Mouse (Mus musculus) urinary bladder, adult 2 months (tissue): ENCODE data around the gene Lrrc25. TPM values are rescaled to one million over a fixed set of nuclear protein-coding genes. Genes with fewer than 3 reads are reported as not detected.
A peak's percentile ranks its signal among the peaks of the same experiment; 100 is the strongest.

Experiments used
- DNase-seq: peaks from one replicate; pipeline ENCODE4 v3.0.0; 2022; ENCODE audit warnings: low spot score
- polyA plus RNA-seq: library from polyadenylated mRNA; depleted of rRNA; stranded (reverse); fragments of >200 nt; gene quantifications from 2 replicates; pipeline ENCODE4 v1.2.3, GENCODE M21; 2012

Gene Lrrc25
- polyA plus RNA-seq, 1 experiment = 6.2 TPM

DNA sequence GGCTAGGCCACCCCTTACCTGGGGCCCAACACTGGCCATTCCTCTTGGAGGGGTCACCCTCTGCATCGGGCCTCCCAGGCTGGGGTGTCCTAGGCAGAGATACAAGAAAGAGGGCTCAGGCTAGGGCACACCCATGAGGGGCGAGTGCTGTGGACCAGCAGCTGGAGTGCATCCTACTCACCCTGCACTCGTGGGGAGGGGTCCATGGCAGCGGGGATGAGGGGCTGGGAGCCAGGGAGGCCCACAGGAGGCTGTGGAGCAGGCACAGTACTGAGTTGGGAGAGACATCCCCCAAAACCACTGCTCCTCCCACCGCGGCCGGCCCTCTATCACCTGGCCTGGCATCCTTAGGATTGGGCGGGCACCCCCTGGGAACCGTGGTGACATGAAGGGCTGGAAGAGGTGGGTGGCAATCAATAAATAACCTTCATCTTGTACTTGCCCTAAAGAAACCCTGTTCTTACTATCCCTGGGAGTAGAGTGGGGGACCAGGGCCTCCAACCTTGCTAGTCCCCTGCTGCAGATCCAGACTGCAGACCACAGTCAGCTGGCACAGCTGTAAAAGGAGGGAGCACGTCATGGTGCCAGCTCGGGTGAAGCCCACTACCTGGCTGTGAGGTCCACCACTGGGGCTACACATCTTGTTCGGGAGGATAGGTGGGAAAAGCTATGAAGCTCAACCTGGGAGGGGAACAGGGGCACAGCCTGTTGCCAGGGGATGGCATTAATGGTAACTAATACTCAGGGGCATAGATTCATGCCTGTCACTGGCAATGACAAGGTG lies 16.3 kb upstream of the Lrrc25 start:
- no peak for DNase-seq

DNA sequence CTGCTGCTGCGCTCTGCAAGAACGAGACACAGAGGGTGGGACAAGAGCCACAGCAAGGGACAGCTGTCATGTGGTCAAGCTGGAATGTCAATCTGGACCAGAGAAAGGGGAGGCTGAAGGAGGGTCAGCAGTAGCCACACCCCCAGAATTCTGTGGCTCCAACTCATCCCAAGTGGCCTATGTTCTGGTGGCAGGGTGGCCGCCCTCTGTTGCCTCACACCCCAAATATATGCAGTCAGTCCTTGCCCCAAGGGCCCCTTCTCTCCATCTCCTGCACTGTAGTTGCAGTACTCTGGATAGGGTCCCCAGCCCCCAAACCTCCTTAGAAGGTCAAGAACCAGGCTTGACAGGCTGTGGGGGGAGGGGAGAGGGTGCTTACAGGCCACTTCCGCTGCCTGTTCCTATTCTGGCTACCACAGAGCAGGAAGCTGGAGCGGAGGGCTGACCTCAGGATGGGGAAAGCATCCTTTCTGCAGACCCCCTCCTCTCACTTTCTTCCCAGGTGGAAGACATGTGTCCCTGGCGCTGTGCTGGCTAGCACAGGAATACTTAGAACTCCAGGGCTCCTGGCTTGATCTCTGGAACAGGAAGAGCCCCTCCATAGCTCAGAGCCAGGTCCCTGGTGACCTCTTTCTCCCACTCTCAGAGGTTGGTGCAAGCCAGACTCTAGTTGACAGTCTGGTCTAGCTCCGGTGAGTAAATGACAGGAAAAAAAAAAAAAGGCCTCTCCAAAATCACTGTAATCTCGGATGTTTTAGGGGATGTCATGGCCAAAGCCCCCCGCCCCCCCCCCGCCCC lies 15.3 kb upstream of the Lrrc25 start:
- no peak for DNase-seq

DNA sequence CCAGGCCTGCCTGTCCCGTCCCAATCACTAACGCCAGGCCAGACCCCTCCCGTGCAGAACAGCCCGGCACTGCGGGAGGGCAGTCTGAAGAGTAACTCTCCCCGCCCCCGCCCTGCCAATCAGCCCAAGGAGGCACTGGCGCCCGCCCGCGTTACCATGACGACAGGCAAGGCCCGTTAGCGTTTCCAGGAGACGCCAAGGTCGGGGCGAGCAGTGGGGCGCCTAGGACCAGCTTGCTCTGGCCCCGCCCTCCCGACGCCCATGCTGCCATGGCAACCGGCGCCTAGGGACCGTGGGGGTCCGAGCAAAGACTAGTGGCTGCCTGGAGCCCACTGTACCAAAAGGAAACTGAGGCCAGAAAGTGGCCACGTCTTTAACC lies 14.7 kb upstream of the Lrrc25 start:
- no peak for DNase-seq

DNA sequence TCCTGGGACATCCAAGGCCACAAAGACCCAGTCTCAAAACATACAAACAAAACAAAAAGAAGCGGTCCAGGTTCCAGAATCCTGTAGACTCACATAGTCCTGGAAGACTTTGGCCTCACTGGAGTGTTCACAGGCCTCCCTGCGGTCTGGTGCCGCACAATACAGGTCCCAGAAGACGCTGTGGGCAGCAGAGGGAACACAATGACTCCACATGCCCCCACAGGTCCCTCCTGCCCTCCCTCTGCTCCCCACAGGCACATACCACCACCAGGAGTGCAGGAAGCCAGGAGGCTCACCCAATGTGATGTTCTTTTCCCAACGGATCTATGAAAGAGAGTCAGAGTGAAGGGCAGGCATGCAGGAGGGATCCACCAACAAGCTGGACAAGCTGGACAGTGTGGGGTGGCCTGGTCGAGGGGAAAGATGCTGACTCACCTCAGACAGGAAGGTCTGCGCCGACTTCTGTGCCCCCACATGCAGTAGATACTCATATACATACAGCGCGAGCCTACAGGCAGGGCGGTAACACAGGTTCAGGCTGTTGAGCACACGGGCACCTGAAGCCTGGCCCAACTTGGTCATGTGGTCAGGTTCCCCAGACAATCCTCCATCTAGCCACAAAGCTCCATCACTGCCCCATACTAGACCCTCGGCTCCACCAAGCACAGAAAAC lies 13.7 kb upstream of the Lrrc25 start:
- no peak for DNase-seq

DNA sequence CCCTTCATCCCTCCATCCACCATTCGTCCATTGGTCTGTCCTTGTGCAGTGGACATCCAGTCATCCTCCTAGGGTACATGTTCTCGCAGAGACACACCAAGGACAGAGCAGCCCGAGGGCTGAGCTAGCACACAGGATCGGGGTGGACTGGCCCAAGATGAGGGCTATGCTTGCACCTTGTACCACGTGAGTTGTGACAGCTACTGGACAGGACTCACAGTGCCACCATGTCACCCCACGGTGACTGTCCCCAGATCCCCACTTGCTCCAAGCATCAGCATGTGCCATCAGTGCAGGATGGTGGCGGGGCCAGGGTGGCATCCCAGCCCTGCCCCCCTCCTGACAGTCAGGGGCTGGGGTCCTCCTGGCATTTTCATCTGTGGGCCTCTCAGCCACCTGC lies 11.4 kb upstream of the Lrrc25 start:
- DNase-seq = no peak

DNA sequence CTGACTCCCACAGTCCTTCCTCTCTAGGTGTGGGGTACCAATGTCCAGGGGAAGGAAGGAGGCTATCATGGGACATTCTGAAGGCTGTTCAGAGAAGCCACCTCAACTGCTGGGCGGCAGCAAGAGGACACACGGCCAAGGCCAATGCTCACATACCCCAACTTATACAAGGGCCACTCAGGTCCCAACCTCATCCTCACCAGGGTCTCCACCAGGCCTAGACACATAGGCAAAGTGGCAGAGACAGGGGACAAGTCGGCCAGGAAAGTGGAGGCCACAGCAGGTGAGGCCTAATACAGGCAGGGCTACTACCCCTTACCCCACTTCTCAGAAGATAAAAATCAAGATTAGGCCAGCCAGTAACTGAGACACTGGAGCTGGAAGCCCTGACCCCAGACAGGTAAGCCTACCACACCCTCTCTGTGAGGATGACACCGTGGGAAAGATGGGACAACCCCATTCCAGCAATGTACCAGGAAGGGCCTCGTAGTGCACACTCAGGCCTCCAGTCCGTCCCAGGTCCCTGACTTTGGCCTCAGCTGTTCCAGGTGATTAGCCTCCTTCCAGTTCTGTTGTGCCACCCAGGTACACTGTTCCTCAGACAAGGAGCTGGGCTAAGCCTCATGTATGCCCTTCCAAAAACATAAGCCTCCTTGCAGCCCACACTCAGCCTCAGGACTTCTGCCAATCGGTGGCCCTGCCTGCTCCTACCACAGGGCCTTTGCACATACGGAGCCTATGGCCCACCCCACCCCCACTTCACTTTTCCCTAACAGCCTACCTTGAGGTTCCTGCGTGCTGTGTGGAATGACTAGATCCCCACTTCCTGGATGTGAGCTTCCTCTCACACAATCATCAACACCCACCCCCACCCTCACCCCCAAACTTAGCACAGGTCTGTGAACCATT lies 9.8 kb upstream of the Lrrc25 start:
- no peak for DNase-seq

DNA sequence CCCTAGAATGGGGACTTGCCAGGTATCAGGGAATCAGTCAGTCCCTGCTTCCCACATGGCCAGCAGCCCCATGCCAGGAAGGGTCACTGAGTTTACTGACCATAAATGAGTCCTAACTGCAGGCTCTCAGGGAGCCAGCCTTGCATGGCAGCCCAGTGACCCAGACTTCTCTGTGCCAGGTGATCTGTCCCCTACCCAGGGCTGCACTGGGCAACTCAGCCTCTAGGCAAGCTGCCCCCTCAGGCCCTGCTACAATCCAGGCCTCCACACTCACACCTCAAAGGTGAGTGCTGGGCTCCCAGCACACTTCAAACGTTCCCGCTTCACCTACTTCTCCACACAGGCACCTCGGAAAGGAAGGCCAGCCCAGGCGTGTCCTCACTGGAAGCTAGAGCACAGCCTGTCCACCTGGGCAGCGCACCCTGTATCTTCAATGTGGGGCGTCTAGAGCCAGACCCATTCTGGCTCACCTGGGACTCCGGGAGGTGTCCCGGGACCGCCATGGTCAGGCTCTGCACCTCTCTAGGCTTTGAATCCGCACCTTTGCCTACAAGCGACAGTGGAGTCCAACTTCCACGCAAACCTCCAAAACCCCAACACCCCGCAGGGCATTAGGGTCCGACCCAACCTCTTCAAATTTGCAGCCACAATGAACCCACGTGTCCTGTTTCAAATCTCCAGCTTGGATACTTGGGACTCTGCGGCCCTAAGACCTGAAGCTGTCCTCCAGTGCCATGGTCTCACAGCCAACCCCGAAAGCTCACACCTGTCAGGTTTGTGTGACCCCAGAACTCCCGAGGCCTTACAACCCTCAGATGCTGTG lies 9.0 kb upstream of the Lrrc25 start:
- no peak for DNase-seq

DNA sequence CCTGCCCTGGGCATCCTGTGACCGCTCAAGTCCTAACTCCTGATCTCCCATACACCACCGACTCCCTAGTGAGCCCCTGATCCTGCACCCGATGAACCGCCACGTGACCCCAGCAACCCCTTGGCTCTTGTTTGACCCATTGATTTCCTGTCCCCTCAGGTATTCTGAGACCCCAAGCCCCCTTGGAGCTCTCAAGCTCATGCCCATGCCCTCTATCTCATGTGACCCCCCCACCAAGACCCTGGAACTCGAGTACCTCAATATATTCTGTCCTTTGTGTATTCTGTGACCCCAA lies 8.4 kb upstream of the Lrrc25 start:
- no peak for DNase-seq

DNA sequence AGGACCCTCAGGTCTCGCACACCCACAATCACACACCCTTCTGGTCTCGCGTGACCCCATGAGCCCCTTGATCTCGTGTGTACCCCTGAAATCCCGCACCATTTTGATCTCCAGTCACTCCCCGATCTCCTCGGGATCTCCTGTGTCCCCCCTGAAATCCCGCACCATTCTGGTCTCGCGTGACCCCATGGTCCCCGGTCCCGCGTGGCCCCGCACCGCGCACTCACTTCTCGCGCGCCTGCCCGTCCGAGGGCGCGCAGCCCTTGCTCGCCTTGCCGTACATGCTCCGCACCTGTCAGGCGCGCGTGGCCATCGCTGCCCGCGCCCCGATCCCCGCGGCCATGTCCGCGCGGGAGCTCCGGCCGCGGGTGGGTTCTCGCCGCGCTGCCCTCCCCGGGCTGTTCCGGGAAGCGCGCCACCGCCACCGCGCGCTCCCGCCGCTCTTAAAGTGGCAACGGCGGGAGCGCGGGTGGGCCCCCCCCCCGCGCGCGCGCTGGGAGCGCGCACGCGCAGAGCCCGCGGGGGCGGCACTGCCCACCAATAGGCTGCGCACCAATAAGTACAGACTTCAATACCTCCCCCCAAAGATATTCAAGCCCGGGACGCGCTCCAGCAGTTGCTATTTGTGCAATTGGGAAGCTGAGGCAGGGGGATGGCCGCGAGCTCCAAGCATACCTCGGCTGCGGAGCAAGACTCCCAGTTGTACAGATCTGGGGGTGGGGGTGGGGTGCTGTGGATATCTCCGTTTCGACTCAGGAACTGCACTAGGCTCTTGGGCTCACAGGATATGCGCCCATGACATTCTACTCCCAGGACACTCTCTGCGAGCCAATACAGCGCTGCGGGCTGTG lies 7.8 kb upstream of the Lrrc25 start:
- no peak for DNase-seq

DNA sequence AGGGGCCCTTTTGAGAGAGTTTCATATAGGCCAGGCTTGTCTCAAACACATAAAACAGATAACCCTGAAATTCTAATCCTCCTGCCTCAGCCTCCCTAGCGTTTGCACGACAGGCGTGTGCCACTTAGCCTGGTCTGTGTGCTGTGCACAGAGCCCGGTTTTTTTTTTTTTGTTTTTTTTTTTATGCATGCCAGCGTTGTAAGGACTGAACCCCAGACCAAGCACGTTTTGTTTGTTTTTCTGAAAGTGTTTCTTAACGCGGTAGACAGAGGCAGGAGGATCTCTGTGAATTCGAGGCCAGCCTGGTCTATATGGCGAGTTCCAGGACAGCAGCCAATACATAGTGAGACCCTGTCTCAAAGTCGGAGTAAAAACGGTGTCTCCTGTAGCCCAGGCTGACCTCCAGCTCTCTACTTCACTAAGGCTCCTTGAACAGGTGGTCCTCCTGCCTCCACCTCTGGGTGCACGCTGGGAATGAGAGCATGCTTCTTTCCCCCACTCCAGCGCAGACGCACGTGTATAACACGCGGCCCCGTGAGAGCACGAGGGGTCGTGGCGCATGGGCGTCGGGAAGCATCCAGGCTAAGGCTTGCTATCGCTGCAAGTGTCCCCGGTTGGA lies 7.1 kb upstream of the Lrrc25 start, which contains the start of gene Ssbp4:
TSS of gene Ssbp4 (minus strand) at position 124 of the 619 bp plus-strand sequence.
- DNase-seq = no peak

DNA sequence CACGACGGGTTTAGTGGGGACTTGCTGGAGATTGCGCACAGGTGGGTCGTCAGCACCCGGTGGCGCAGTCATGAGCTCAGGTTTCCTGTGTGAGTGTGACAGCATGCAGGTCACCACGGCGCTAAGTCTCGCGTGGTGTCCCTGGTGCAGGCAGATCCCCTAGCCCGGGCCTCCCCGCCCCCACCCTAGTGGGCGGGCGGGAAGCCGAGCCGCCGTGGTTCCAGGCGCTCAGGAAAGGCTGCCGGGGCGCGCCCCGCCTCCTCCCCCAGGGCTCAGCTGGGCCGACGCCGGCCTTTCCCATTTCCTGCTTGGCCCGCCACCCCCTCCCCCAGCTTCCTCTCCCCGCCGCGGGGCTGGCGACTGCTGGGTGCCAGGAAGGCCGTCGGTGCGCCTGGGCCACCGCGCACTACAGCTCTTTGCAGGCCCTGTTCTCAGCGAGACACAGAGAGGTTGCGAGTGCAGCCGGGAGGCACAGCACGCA lies 6.5 kb upstream of the Lrrc25 start:
- DNase-seq = peak; percentile 72

DNA sequence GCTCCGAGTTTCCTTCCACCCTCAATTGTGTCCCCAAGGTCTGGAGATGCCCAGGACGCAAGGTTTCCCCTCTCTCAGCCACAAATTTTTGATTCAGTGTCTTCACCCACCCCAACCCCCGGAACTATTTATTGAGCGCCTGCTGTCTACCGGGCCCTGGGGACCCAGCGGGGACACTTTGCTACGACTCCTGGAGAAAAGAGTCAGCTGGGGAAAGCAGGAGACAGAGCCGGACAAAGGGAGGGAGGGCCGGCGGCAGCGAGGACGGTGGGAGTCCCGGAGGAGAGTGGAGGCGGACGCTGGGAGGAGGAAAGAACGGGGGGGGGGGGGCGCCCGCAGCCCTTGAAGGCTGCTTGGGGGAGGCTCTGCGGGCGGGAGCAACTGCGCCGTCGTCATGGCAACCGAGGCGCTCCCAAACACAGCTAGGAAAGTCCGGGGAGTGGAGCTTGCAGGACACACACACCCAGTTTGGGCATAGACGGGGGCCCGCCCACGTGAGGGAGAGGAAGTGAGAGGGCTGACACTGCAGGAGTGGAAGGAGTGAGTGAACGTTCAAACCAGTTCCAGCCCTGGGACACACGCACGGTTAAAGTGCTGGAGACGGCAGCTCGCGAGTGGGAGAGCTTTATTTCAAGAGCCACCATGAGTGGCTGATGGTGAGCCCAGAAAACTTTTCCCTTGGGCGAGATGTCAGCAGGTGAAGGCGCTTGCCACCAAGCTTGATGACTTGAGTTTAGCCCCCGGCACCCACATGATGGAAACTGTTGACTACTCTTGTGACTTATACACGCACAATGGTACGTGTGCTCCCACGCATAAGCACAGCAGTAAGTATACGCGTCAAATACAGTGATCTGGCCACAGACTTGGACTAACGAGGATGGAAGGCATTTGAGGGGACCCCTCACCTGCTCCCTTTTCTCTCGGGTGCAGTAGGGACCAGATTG lies 5.8 kb upstream of the Lrrc25 start:
- no peak for DNase-seq

DNA sequence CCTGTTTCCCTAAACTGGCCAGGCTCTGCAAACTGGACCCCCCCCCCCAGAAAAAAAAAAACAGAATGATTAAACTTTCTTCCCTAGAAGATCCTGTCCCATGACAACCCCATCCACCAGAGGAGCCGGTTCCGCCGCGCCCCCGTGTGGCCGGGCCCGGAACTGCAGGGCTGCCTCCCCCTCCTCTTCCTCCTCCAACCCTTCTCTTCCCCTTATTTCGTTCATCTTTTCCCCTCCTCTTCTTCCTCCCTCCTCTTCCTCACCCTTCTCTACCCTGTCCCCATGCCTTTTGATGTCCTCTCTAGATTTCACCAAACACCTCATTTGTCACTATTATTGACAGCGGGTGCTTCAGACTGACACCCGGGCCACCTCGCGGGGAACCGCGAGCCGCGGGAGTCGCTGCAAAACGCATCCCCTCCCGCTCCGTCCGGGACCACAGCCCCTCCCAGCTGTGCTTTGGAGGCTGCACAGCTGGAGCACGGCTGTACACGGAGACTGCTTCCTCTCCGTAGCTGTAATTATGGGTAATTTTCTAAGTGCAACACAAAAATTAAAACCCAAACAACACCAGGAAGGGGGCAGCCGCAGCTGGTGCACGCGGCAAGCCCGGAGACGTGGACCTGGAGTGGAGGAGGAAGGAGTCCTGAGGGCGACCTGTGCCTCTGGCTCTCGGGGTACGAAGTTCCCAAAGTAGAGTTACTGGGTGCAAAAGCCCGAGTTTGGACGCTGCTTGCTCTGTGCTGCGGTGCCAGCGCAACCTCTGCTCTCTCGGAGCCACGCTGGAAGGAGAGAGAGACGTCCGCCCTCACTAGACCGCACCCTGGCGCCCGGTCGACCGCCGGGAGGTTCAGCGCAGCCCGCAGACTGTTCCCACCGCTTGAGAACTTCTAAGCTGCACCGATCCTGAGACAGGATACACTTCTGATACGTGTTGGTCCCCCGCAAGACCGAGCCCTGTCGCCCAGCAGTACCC lies 4.9 kb upstream of the Lrrc25 start:
- peak; percentile 74 for DNase-seq

DNA sequence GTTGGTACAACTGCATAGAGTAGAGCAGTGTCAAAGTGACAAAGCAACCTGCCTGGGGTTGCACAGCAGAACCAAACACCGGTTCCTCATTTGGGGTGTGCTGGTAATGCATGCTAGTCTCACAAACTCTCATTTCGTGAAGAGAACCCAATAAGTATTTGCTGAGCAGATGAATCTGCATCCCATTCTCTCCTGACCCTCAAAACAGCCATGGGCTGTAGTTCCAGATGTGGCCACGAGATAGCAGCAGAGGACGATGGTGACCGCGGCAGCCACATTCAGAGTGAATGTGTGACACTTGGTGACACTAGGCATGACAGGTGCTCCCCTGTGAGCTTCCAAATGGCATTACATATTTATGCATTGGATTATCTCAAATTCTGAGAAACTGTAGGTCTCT lies 4.1 kb upstream of the Lrrc25 start:
- DNase-seq = no peak

DNA sequence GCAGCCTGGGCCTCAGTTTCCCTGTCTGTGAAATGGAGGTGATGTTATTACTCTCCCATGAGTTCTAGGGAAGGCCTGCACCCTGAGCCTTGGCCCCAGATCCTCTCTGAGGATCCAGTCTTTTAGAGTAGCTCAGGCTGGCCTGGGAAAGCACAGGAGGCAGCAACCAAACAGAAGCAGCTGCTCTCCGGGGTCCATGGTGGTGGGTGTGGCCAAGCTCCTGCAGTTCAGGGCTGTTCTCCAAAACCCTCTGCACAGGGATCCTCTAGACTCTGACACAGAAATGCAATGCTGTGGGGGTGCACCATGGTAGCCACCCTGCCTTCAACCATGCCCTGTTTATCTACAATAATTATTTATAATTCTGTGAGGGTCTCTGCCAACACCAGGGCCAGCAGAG lies 2.2 kb upstream of the Lrrc25 start:
- no peak for DNase-seq

DNA sequence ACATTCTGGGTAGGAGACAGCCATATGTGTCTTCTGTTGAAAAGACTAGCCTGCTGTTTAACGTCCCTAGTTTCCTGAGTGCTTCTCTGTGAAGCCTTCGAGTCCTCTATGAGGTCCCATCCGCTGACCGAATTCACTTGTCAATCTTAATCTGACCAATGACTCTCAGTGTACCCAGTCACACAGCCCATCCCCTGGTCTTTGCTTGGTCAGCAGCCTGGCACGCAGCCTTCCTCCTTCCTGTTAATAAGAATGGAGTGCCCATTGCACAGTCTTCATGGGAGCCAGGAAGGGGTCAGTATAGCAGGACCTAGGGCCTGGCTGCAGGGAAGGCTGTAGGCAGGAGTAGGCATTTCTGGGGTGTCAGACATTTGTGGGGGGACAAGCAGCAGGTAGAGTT lies 1.5 kb upstream of the Lrrc25 start:
- DNase-seq = no peak

DNA sequence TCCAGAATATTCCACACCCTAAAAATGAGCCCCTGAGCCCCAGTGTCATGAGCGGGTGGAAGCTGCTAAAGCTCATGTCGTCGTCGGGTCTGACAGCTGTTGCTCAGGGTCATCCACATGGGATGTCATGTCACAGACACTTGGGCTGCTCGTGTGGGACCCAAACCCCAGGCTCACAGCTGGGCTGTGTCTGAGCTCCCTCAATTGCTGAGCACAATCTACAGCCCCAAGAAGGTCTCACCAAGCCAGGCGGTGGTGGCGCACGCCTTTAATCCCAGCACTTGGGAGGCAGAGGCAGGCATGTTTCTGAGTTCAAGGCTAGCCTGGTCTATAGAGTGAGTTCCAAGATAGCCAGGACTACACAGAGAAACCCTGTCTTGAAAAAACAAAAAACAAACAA lies 674 bp upstream of the Lrrc25 start:
- no peak for DNase-seq
